Mouse (Mus musculus) neural tube, embryonic 14.5 days (tissue): ENCODE measurements at regions not wholly inside any gene's neighbourhood (a gene's known extent, or its start where the extent isn't known, plus 50 kb on each side); places are given as distances from the start of the nearest gene placed in this dataset.

Source experiments
- ATAC-seq: fragments of 200-750 bp; cut with Nextera tagmentation; 2 replicates; pipeline ENCODE4 v1.8.0; 2017; ENCODE audit warnings: low read depth, mild to moderate bottlenecking, moderate TSS enrichment, moderate library complexity
- H3K27ac ChIP-seq: fragments of 300-500 bp; sonication (generic); 2 replicates; pipeline ENCODE4 v1.5.1; 2014; ENCODE audit warnings: low read depth, mild to moderate bottlenecking, control low read depth, low read length, moderate library complexity, mixed read lengths
- H3K27me3 ChIP-seq: fragments of 300-500 bp; sonication (generic); 2 replicates; pipeline ENCODE4 v1.6.1; 2014; ENCODE audit warnings: low read length; ENCODE audit not compliant: control insufficient read depth, insufficient read depth
- H3K36me3 ChIP-seq: fragments of 300-500 bp; sonication (generic); 2 replicates; pipeline ENCODE4 v1.6.1; 2014; ENCODE audit warnings: low read length, mixed read lengths; ENCODE audit not compliant: control insufficient read depth, insufficient read depth
- H3K4me1 ChIP-seq: fragments of 300-500 bp; sonication (generic); 2 replicates; pipeline ENCODE4 v1.6.1; 2014; ENCODE audit warnings: low read length; ENCODE audit not compliant: control insufficient read depth, insufficient read depth
- H3K4me2 ChIP-seq: fragments of 300-500 bp; sonication (generic); 2 replicates; pipeline ENCODE4 v1.6.1; 2014; ENCODE audit warnings: mild to moderate bottlenecking, low read depth, low read length, control low read depth
- H3K4me3 ChIP-seq: fragments of 300-500 bp; sonication (generic); 2 replicates; pipeline ENCODE4 v1.5.1; 2014; ENCODE audit warnings: low read depth, low read length, control low read depth, mixed read lengths
- H3K9ac ChIP-seq: fragments of 300-500 bp; sonication (generic); replicated peaks from 2 replicates; pipeline ENCODE4 v1.6.1; 2014; ENCODE audit warnings: low read depth, mild to moderate bottlenecking, control low read depth, low read length, mixed read lengths
- H3K9me3 ChIP-seq: fragments of 300-500 bp; sonication (generic); 2 replicates; pipeline ENCODE4 v1.6.1; 2016; ENCODE audit warnings: low read length; ENCODE audit not compliant: control insufficient read depth
- WGBS: fragments of 180-500 bp; shearing (Covaris S2); extraction: QIAGEN DNeasy Blood & Tissue Kit; methylation state at CpG from one replicate; pipeline ENCODE4 v1.1.7; 2014; 5-methylcytosine and 5-hydroxymethylcytosine counted together

DNA sequence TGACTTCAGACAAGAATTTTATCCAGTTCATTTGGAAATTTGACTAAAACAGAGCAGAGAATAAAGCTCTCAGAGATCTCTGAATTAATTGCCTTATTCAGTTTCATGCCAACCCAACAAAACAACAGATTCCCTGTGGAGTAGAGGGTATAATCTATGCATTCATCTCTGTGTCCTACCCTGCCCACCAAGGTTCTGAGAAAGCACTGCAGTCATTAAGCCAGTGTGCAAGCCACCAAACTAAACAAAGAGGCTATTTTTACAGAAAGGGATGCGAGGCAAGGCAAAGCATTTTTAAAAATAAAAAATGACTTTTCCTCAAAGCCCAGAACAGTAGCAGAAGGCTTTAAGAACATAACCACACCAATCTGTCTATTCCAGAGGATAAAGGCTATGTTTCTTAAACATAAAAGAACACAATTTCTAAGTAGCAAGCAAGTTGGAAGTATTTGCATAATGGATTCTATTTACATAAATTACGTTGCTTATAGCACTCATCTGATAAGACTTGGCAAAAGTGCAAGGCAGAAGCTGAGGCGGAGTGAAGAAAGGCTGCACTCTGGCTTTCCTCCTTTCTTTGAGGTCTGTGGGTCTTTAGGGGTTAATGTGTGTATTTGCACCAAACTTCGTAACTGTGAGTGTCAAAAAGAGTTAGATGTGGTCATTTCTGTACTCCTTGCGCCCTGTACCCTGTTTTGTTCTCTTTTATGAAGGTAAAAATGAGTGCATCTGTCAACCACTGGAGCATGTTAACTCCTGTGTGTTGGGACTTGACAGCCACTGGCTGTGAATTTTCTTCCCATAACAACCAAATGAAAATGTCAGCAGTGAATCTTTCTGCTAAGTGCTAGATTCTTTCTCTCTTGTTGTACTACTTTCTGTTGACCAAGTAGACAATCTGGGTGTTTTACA is 430.6 kb upstream of the Igfbp7 start:
- Histone ChIP-seq H3K4me2 (no peak overlapping the region), H3K9ac (no peak overlapping the region)
- ATAC-seq = peak; percentile 82

GRCm38 (mm10) chr5:77827971-77828370 is 420.1 kb upstream of the Igfbp7 start:
- WGBS = 71% methylated on average over 2 of the region's 2 CpGs
- Histone ChIP-seq H3K4me2 (no peak overlapping the region), H3K9me3 (0 out of 2 replicates have a peak, but pooled peaks cover 2% of the 10 kb centered on the region), H3K4me1 (no peaks in the 10 kb centered on the region), H3K27ac (no peak overlapping the region), H3K36me3 (no peaks in the 10 kb centered on the region), H3K27me3 (no peaks in the 10 kb centered on the region), H3K9ac (no peak overlapping the region), H3K4me3 (no peak overlapping the region)
- no peak for ATAC-seq

More for the DNA sequence above, 430.6 kb upstream of the Igfbp7 start:
- Histone ChIP-seq H3K9me3 (no peaks in the 10 kb centered on the region), H3K4me1 (peaks cover 6% of the 10 kb centered on the region; the same call in 1 of the 2 replicates), H3K27me3 (no peaks in the 10 kb centered on the region), H3K4me3 (no peak overlapping the region), H3K36me3 (no peaks in the 10 kb centered on the region), H3K27ac (no peak overlapping the region)
- WGBS = 27% methylated on average over 5 of the region's 5 CpGs

DNA sequence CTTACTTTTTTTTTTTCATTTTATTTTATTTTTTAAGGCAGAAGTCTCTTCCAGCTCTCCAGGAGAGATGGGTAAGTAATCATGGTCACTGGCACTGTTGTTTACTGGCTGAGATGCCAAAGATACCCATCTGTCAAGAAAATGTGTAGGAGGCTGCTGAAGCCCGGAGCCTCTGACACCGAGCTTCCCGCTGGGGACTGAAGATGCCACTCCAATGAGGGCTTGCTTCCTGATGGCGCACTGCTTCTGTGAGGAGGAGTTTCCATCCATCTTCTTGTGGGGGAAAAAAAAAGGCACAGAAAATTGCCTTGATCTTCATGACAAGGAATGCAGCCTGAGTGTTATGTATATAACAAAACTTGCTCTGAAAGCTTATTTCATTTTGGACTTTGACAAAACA is 418.2 kb upstream of the Igfbp7 start:
- H3K36me3 ChIP-seq = no peaks in the 10 kb centered on the region
- H3K27me3 ChIP-seq = no peaks in the 10 kb centered on the region
- H3K9ac ChIP-seq = no peak overlapping the region
- no peak overlapping the region for H3K4me2 ChIP-seq
- no peak overlapping the region for H3K4me3 ChIP-seq
- 89% methylated on average over 4 of the region's 4 CpGs for WGBS
- no peak overlapping the region for H3K27ac ChIP-seq
- ATAC-seq = no peak
- 0 out of 2 replicates have a peak, but pooled peaks cover 2% of the 10 kb centered on the region for H3K9me3 ChIP-seq
- no peaks in the 10 kb centered on the region for H3K4me1 ChIP-seq

DNA sequence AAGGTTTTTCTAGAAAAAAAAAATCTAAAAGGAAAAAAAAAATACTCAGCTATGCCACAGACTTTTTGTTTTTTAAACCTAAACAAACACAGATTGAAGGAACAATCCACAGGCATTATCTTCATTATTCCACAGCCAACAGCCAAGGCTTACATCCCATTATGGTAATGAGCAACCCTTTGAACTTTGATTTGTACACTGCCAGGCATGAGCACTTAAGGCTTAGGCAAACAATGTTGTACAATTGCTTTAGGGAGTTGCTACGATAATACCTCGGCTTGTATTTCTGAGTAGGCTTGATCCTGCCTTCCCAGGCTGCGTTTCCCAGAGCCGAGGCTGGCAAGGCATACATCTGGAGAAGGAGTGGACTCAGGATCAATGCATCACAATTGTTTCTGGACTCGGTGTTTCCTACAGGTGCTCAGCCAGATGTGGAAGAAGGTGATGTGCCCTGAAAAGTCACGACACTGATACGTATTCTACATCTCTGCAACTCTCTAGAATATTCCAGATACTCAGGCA is 409.0 kb upstream of the Igfbp7 start:
- WGBS = 57% methylated on average over 7 of the region's 7 CpGs
- Histone ChIP-seq H3K4me1 (no peaks in the 10 kb centered on the region), H3K27ac (no peak overlapping the region), H3K9me3 (no peaks in the 10 kb centered on the region), H3K36me3 (no peaks in the 10 kb centered on the region), H3K9ac (no peak overlapping the region), H3K4me3 (no peak overlapping the region), H3K27me3 (no peaks in the 10 kb centered on the region), H3K4me2 (no peak overlapping the region)
- no peak for ATAC-seq

- Histone ChIP-seq H3K9ac (no peak overlapping the region), H3K4me1 (no peaks in the 10 kb centered on the region), H3K36me3 (no peaks in the 10 kb centered on the region), H3K27me3 (no peaks in the 10 kb centered on the region), H3K4me3 (no peak overlapping the region), H3K9me3 (no peaks in the 10 kb centered on the region), H3K4me2 (no peak overlapping the region), H3K27ac (no peak overlapping the region)
- 86% methylated on average over 6 of the region's 6 CpGs for WGBS
- ATAC-seq = no peak
Observed at GRCm38 (mm10) chr5:77809844-77810243, 402.0 kb upstream of the Igfbp7 start.

GRCm38 (mm10) chr5:77807726-77808125 is 399.9 kb upstream of the Igfbp7 start:
- Histone ChIP-seq H3K4me2 (no peak overlapping the region), H3K27me3 (no peaks in the 10 kb centered on the region), H3K36me3 (no peaks in the 10 kb centered on the region), H3K4me3 (no peak overlapping the region), H3K9me3 (no peaks in the 10 kb centered on the region), H3K27ac (no peak overlapping the region), H3K4me1 (peaks cover 11% of the 10 kb centered on the region; the same call in 1 of the 2 replicates), H3K9ac (no peak overlapping the region)
- no peak for ATAC-seq
- 33% methylated on average over 3 of the region's 3 CpGs for WGBS

DNA sequence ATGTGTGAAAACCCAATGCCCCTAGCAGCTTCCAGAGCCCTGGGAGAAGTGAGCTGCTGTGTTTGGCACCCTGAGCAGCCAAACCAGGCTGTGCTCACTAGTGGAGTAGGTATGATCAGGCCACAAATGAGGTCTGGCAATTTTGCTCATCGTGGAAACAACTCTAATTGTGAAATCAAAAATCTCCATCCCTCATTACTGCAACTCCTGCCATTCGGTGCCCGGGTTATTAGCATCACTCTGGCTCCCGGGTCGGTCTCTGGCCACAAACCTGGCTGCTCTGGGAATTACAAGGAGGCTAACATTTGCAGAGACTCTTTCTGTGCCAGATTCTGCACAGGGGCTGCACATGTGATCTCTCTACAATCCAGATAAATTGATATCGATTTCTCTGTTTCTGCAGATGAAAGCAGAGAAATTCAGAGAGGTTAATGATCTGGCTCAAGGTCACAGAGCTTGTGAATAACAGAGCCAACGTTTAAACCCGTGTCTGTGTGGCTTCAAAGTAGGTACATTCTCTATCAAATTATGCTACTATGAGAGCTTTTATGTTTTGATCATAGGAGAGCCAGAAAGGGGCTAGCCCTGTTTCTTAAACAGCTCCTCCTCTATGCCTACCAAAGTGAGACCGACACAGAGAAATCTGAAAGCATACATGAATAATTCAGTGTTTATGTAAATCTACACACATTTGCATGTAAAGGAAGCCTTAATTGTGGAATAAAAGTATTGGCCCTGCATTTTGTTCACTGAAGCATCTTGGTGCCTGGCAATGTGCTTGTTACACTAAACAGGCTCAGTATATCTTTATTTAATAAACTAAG is 398.7 kb upstream of the Igfbp7 start:
- no peak overlapping the region for H3K9ac ChIP-seq
- H3K9me3 ChIP-seq = no peaks in the 10 kb centered on the region
- no peak overlapping the region for H3K27ac ChIP-seq
- WGBS = 32% methylated on average over 9 of the region's 9 CpGs
- H3K4me2 ChIP-seq = no peak overlapping the region
- H3K27me3 ChIP-seq = no peaks in the 10 kb centered on the region
- no peak for ATAC-seq
- peaks cover 11% of the 10 kb centered on the region; the same call in 1 of the 2 replicates for H3K4me1 ChIP-seq
- no peaks in the 10 kb centered on the region for H3K36me3 ChIP-seq
- no peak overlapping the region for H3K4me3 ChIP-seq

DNA sequence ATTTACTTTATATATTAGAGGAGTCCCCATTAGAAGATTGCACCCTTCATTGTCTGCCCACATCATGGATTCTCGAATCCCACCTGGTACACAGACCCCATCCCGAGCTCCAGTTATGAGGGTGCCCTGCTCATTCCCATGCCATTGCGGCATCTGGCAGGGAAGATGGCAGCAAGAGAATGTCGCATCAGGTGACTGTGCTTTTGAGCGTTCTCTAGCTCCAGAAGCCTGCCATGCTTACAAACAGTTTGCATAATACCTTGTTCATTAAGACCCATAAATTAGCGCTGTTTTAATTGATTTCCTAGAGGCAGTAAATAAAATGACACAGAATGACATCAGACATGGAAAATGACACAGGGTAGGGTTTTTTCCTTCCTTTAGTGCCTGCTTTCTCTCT is 398.0 kb upstream of the Igfbp7 start:
- no peak for ATAC-seq
- Histone ChIP-seq H3K27me3 (no peaks in the 10 kb centered on the region), H3K4me2 (no peak overlapping the region), H3K4me3 (no peak overlapping the region), H3K27ac (no peak overlapping the region), H3K9ac (no peak overlapping the region), H3K36me3 (no peaks in the 10 kb centered on the region), H3K9me3 (no peaks in the 10 kb centered on the region), H3K4me1 (peaks cover 11% of the 10 kb centered on the region; the same call in 1 of the 2 replicates)
- WGBS = 56% methylated on average over 6 of the region's 6 CpGs
